Mouse (Mus musculus) cortical plate, adult 2 months (tissue): ENCODE results near the gene Dhrs2.

Experiments used
- CTCF ChIP-seq: fragments of 200-500 bp; IDR thresholded peaks from 2 replicates; pipeline ENCODE4 v1.5.1; 2011; ENCODE audit warnings: mild to moderate bottlenecking, control low read depth, low read length; ENCODE audit not compliant: insufficient read depth; ENCODE audit errors: extremely low read depth
- POLR2A ChIP-seq: fragments of 200-500 bp; IDR thresholded peaks from 2 replicates; pipeline ENCODE4 v1.6.1; 2011; ENCODE audit warnings: mild to moderate bottlenecking, low read length, control low read depth; ENCODE audit not compliant: insufficient read depth; ENCODE audit errors: extremely low read depth

- TF ChIP-seq POLR2A (no peak), CTCF (no peak)
These were observed 40.9 kb upstream of the Dhrs2 start for GRCm38 (mm10) chr14:55180951-55181350.
